Mouse (Mus musculus): Measurements from ENCODE around the gene Extl1.

DNA sequence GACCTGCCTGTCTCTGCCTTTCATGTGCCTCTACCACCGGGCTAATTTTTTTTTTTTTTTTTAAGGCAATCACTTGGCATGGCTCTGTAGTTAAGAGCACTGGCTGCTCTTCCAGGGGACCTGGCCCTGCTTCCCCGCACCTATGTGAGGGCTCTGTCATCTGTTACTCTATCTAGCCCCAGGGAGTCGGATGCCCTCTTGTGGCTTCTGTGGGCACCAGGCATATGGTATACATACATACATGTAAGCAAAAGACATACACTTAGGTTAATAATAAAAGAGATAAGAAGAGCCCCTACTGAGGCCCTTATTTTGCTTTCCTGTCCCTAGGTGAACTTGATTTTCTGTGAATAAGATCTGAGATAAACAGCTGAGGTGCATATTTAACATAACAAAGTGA lies 39.0 kb downstream of the Extl1 start:
- TF ChIP-seq CTCF (IDR thresholded peaks at IDR 0.05; ENCODE audit: low read depth, low read length) (no peak), GATA2 (IDR thresholded peaks at IDR 0.05; ENCODE audit: borderline replicate concordance, low read depth, low read length) (no peak)
